Comparison of ENCODE assay signal across 16 mouse cellular contexts in the genomic region with DNA sequence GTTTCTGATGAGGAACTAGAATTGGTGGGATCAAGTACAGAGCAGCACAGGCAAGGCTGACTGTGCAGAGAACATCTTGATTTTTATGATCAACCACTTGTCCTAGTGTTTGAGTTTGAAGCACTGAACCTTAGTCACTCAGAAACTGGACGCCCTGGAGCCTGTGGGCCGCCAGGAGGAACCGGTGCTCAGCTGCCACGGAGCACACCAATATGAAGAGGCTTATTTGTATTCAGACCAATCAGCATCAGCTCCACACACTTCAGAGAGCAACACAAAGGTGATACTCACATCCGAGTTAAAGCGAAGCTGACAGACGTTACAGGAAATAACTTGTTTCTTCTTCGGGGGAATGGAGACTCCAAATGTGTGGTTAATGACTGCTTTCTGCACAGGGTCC.
"Had no signal": no experiment of that assay in that cellular context is flagged by ENCODE, and none has a peak within 500 bp of the region (broad histone marks: within the 10 kb centered on the region; RNA-seq: fewer than 3 reads in every experiment).

No protein-coding gene starts in this region.

- H3K4me1 ChIP-seq: lung, embryonic 15.5 days; megakaryocyte, embryonic 14.5 days; midbrain, embryonic 13.5 days; midbrain, embryonic 15.5 days; stomach, embryonic 15.5 days had no signal

- H3K27ac ChIP-seq: lung, embryonic 15.5 days; macrophage; midbrain, embryonic 13.5 days; midbrain, embryonic 15.5 days; neural tube, embryonic 12.5 days; stomach, embryonic 15.5 days; stomach, postnatal 0 days had no signal

- H3K9ac ChIP-seq: lung, embryonic 15.5 days; midbrain, embryonic 13.5 days; midbrain, embryonic 15.5 days; neural tube, embryonic 12.5 days; stomach, embryonic 15.5 days had no signal

- H3K4me2 ChIP-seq: lung, embryonic 15.5 days; midbrain, embryonic 11.5 days; midbrain, embryonic 13.5 days; midbrain, embryonic 15.5 days; neural tube, embryonic 12.5 days; stomach, embryonic 15.5 days had no signal

- H3K9me3 ChIP-seq: lung, embryonic 15.5 days; midbrain, embryonic 13.5 days; midbrain, embryonic 15.5 days; neural tube, embryonic 12.5 days; stomach, embryonic 15.5 days had no signal

- H3K36me3 ChIP-seq: lung, embryonic 15.5 days; midbrain, embryonic 13.5 days; midbrain, embryonic 15.5 days; neural tube, embryonic 12.5 days; stomach, embryonic 15.5 days had no signal

- ATAC-seq: lung, postnatal 0 days; midbrain, embryonic 13.5 days; midbrain, embryonic 15.5 days had no signal

- H3K27me3 ChIP-seq: lung, embryonic 15.5 days; megakaryocyte, embryonic 14.5 days; midbrain, embryonic 13.5 days; midbrain, embryonic 15.5 days; neural tube, embryonic 12.5 days; stomach, embryonic 15.5 days had no signal

- DNase-seq: lung, adult 2 months; lung, postnatal 14 days; right cerebral cortex, postnatal 14 days; thymus, adult 2 months; thymus, postnatal 25 days; thymus, postnatal 4 days had no signal

- H3K4me3 ChIP-seq: lung, embryonic 15.5 days; megakaryocyte, embryonic 14.5 days; midbrain, embryonic 13.5 days; midbrain, embryonic 15.5 days; neural tube, embryonic 12.5 days; stomach, embryonic 15.5 days had no signal
